Mouse (Mus musculus) cerebral cortex, adult 2 months (tissue): ENCODE results near the gene Chdh.

Experiments used
- WGBS: fragments of 180-500 bp; shearing (Covaris S2); methylation state at CpG from one replicate; pipeline ENCODE4 v1.1.7; 2018; 5-methylcytosine and 5-hydroxymethylcytosine counted together

Chdh gene

DNA sequence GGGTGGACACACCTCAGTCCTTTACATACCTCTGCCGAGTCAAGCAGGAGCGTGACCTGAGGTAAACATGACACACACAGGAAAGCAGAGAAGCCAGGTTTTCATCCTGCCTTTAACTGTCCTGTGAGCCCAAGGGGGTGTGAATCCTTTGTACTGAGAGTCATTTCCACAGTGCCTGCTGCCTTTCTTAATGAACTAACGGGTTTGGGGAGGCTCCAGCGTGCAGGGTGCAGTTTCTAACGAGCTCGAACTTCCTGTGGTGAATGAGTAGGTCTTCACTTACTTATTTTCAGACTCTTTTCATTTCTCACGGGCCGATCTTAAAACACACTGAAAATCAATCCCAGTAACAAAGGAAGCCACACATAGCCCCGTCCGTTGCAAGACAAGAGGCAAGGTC lies 5.7 kb downstream of the Chdh start:
- 79% methylated on average over 10 of the region's 10 CpGs for WGBS

DNA sequence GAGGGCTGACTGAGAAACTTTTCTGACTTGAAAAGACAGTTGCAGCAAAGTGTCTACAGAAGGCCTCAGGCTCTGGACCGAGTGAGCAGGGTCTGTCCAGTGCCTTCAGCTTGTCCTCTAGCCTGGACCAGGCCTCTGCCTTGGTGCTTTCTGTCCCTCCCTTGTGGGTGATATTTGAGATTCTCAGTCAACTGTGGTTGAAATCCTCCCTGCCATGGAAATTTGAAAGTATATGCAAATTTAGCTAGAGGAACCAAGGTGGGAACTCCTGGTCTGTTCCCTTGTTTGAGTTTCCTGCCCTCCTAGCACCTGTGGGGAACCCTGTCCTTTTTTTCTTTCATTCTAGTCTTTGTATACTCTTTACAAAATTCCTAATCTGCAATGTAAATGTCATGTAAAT lies 6.2 kb downstream of the Chdh start:
- 86% methylated on average over 1 of the region's 1 CpGs for WGBS

DNA sequence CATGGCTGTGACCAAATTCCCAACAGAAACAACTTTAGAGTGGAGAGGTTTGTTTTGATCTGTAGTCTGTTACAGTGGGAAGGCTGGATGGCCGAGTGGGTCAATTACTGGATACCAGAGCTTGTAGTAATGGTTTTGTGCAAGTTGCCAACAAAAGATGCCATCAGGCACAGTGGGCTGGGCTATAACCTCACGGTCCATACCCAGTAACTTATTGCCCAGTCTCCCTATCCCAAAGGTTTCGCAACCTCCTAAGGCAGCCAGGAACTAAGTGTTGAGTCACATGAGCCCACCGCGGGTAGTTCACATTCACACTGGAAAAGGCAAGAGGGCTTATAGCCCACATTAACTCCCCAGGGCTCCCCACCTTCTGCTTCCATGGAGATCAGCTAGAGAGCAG lies 7.8 kb downstream of the Chdh start:
- WGBS = 83% methylated on average over 5 of the region's 5 CpGs

DNA sequence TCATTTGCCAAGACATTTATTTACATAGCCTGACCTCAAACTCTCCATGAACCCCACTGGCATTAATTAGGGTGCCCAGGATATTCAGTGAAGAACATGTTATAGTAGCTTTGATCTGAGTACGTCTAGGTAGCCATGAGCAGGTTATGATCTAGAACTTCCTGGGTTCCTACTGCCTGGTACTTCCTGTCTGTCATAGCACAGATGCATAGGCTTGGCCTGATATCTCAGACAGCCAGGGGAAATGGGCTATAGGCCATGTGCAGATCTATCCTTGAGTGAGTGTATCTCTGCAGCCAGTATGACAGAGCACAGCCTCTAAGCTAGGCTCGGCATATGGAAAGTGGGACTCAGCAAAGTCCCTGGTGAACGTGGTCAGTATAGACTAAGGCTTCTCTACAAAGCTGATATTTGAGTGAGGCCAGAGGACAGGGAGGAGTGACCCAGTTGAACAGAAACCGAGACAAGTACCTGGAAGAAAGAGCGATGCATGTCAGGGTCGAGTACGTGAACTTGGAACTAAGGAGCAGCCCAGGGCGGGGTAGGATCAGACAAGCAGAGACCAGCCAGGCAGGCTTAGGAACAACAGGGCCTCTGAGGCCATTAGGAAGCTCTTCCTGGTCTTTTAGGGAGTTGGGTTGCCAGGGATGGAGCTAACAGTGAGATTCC lies 9.1 kb downstream of the Chdh start:
- WGBS = 97% methylated on average over 8 of the region's 8 CpGs

DNA sequence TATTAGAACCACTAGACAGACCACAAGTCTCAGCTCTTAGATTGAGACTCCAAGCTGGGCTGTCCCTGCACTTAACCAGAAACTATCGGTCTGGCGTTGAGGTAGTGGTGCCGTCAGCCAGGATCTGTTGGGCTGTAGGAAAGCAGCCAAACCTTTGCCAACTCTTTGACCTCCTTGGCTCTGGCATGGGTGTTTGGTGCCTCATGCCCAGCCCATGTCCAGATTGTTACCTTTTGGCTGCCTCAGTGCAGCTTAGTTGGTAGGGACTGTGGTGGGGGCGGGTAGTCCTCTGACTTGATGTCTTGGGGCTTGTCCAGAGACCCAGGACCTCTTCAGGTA lies 9.6 kb downstream of the Chdh start:
- WGBS = 79% methylated on average over 4 of the region's 4 CpGs

DNA sequence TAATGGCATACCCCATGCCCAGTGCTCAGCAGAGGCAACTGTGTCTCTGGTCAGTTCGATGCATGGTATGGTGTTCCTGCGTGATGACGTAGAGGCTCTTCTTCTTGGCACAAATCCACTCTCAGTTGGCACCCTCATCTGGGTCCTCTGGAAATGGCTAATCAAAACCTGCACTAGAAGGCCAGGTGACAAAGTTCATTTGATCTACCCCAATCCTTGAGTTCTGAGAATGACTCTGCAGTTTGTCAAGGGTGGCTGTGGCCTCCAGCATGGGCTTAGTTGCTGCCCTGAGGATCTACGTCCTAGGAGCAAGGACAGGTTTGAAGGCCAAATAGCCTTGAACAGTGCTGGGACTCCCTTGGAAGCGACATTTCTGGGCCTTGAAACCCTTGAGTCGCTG lies 10.0 kb downstream of the Chdh start:
- WGBS = 94% methylated on average over 6 of the region's 6 CpGs

DNA sequence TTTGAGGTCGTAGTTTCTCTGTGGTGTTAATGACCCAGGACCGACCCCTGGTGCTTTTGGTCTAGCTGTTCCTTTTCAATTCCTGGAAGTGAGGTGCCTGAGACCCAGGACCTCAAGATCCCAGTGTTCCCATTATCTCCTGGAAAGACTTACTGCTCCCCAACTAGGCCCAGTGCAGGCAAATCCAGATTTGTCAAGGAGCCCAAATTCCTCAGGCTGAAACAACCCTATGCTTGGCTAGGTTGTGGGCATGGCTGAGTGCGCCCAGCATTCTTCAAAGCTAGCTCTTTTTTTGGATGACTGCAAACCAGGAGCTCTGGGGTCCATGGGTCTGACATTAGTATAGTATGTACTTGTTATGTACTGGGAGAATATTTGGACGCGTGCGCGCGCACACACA lies 10.6 kb downstream of the Chdh start:
- 97% methylated on average over 8 of the region's 8 CpGs for WGBS

DNA sequence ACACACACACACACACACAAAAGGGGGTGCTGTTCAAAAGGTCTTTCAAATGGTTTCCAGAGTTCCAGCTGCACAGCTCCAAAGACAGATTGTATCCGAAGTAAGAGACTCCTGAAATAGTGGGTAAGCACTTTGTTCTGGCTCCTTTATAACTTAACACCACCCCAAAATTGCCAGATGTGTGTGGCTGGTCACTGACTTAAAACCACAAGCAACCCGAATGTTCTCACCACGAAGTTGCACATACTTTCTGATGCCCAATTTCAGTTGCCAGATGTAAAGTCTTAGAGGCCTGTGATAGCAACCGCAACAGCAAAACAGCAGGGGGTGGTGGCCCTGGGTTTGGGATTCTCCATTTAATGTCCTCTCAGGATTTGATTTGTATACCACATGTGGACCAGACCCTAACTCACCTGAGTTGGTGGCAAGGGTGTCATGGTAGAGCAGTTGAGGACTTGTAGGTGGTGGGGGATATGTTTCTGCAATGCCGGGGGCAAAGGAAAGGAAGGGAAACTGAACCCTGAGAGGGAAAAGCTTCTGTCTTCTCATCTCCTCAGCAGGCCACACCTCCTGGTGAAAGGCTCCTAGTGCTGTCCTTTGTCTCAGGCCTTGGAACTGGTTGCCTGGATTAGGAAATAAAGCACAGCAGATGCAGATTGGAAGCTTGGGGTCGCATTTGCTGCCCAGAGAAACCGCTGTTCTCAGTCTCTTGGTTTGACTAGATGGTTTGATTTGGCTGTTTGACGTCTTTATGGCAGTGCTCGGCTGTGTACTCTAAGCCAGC lies 11.2 kb downstream of the Chdh start:
- 79% methylated on average over 9 of the region's 9 CpGs for WGBS

DNA sequence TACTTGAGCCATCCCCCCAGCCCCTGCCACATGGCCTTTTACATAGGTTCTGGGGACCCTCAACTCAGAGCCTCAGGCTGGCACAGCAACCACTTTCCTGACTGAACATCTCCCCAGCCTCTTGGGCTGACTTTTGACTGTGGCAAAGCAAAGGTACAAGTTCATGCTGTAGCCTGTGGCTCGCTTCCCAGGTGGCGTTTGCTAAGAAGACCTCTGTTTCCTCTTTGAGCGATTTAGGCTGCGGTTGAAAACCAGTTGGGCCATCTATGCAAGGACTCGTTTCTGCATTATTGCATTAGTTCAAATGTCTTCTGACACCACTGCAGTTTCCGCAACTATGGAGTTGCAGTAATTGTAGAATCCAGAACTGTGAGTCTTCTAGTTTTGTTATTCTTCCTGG lies 13.6 kb downstream of the Chdh start:
- 92% methylated on average over 6 of the region's 6 CpGs for WGBS

DNA sequence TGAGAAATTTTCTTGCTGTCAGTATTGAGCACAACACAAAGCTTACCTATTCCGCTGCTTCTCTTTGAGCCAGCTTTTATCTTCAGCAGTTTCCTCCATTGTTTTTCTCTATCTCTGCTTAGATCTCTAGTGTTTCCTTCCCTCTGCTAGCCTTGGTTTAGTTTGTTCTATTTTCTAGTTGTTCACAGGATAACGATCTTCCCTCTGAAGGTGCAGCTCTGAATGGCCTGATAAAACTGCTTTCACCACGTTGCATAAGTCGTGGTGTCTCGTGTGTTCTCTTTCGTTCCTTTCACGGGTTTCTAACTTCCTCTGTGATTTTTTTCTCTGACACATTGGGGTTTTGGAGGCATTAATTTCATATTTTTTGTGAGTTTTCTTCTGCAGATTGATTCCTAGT lies 15.6 kb downstream of the Chdh start:
- WGBS = 34% methylated on average over 7 of the region's 7 CpGs

DNA sequence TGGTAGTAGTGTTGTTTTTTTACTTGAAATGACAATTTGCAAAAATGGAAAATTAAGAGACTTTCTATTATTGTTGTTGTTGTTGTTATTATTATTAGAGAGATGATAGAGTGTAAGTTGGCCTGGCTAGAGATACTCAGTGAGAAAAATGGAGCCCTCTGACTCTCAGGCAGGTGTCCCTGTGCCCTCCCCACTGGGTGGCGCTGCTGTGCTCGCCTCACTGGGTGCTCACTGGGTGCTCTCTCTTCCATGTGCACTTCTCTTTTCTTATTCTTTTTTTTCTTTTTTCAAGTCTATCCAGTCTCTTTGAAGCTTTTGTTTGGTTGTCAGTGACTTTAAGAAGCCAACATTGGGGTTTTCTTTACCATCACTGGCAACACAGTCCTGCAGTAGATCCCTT lies 18.6 kb downstream of the Chdh start:
- 35% methylated on average over 2 of the region's 2 CpGs for WGBS

DNA sequence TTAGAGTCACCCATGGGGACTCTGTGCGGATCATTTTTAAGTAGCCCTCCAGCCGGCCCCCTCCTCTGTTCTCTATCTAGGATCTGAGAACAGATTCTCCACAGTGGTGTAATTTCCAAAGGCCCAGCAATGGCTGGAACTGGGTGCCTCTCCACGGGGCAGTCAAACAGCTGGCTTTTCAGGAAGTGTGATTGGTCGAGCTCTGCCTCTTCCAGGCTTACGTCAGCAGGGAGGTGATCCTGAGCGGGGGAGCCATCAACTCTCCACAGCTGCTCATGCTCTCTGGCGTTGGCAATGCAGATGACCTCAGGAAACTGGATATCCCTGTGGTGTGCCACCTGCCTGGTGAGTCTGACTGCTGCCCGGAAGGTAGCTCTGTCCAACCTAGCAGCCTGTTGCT lies 24.6 kb downstream of the Chdh start:
- 67% methylated on average over 8 of the region's 8 CpGs for WGBS

DNA sequence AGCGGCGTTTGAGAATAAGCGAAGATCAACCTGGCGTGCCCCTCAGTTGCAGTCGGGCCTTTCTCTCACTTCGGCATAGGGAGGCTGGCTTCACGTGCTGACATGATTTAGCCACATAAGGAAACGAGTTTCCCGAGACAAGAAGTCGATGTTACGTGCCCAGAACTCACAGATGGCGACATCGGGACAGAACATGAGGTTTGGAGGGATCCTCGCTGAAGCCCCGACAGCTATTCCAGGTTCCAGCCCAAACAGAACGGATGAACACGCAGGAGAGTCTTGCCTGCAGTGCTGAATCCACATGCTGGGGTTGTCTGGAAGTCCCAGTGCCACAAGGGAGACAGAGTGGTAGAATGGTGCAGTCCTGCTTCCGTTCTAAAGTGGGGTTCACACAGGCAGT lies 29.6 kb downstream of the Chdh start:
- WGBS = 63% methylated on average over 18 of the region's 18 CpGs

DNA sequence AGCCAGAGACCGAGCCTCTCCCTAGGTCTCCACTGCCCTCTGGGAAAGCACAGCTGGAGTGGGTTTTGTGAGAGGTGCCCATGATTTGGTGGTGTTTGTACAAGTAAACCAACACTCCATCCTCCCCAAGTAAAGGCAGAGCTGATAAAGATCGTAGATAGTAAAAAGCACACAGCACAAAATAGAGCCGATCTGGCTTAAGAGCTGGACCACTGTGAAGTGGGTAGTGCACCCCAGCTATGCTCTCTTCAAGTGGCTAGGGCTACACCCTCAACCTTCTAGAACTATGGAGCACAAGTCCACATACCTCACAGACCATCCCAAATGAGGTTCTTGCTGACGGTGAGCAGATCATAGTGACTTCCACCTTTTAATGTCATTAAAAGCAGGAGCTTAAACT lies 30.6 kb downstream of the Chdh start:
- WGBS = 91% methylated on average over 4 of the region's 4 CpGs

DNA sequence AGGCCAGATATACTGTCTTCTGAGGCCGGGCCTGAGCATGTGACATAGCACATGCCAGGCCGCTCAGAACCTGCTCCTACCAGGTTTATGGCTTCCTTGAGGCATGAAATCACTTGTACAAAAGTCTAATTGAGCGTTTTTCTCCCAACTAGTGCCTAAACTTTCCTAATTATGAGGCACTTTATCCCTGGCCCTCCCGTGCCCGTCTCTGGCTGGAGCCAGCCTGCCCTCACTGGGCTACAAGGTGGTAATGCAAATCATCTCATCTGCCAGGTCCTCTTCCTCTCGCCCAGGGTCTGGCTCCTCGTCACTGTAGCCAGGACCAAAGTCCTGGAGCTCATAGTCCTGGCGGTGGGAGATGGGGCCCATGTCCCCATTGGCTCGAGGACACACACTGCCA lies 33.0 kb downstream of the Chdh start:
- 81% methylated on average over 9 of the region's 9 CpGs for WGBS

DNA sequence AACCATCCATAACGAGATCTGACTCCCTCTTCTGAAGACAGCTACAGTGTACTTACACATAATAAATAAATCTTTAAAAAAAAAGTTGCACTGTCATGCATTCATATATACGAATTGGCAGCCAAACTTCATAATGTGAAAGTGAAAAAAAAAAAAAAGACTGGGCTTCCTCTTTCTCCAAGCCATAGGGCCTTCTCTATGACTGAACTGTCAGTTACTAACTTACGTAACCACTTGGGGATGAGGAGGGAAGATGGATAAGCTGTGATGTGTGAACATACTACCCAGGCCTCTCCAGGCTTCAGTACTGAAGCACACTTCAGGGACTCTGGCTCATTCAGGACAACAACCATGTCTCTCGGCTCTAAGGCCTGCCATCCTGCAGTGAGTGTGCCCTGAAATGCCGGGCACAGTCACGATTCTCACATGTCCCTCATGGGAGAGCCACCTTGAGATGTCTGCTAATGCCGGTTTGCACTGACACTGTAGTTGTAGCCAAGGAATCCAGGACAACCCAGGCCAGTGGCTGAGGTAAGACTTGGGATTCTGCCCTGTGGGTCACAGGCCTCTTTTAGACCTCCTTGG lies 34.6 kb downstream of the Chdh start:
- 83% methylated on average over 7 of the region's 7 CpGs for WGBS

DNA sequence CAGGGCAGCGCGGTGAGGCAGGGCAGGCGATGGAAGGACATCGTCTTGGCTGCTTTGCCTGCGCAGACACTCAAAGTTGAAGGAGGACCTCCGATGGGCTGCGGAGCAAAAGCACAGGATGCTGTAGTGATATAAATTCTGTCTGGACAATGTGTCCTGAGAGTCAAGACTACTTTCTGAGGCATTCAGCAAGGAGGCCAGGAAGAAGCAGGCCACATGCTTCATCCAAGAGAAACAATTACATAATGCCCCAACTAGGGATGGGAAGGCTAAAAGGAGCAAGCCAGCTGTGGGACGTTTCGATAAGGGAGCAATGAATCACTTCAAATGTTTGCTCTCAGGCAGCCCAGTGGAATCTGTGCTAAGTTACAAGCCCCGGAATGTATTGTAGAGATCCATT lies 36.4 kb downstream of the Chdh start:
- 89% methylated on average over 10 of the region's 10 CpGs for WGBS

DNA sequence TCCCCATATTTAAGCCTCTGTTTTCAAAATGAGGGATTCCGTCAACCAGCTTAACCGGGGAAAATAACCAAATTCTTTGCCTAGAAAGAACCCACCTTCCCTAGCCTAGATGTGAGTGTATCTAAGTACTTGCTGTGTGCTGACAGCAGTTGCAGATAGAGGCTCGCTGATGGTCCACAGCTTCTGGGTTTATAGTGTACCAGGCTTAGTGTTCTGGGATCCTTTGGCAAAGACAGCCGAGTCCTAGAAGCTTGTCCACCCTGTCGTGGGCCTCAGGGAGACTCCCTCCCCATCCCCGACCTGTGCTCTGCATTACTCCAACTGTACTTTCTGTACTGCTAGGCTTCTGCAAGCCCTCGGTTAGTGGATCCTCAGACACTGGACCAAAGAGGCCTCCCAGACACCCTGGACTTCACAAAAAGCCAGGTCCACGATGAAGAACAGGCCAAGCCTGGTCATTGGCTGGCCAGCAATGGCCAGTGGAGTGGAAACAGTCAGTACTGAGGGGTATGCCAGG lies 36.9 kb downstream of the Chdh start:
- WGBS = 90% methylated on average over 8 of the region's 8 CpGs

DNA sequence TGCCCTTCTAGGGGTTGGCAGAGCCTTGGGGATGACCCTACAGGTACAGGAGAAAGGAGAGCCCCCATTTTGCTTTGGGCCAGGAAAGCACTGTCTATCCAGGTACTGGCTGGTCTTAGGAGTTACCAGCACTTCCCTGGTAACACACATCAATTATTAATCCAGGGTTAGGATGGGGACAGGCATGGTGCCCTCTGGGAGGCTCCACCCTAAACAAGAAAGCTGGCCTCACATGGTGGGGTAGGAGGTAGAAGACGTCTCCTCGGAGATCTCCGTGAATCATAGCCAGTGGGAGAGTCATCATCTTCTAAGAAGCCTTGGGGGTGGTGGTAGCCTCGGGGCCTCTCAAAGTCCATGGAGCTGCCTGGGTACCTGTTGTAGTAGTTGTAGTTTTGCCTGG lies 38.2 kb downstream of the Chdh start:
- WGBS = 64% methylated on average over 4 of the region's 4 CpGs

DNA sequence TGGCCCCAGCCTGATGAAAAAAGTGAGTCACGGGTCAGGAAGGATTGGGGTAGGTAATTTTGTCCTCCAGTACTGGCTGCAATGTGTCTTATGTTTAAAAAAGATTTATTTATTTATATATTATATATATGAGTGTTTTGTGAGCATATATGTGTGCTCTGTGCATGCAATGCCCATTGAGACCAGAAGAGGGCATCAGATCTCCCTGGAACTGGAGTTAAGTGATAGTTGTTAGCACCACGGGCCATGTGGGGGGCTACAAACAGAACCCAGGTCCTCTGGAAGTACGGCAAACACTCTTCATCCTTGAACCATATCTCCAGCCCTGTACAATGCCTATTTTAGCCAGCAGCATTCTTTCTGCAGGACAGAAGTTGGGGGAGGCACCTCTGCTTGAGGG lies 39.2 kb downstream of the Chdh start:
- WGBS = 94% methylated on average over 3 of the region's 3 CpGs

DNA sequence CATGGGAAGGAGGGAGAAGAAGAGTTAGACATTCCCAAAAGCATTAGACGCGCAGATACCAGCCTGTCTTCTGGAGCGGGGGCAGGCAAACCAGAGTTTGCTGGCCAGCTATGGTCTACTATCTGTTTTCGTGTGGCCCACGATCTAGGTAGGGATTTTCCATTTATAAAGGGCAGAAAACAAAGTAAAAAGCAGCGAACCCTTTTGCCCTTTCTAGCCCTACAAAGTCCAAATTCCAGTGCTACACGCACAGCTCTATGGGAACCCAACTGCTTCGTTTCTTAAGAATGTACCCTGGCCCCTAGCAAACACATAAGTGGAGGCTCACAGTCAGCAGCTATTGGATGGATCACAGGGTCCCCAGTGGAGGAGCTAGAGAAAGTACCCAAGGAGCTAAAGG lies 41.5 kb downstream of the Chdh start:
- WGBS = 94% methylated on average over 8 of the region's 8 CpGs

DNA sequence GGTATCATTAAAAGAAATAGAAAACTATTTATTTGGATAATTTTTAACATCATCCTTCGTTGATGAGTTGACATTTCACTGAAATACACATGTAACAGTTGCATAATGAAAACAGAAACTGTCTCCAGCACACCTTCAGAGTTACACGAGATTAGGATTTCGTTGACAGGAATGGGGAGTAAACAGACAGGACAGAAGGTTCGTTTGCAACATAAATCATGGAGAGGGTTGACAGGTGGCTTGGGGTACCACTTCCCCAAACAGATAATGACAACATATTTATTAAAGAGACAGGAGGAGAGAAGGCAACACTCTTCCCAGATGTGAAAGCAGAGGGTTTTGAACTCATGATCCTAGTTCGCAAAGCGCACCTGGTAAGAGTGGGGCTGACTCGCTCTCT lies 46.1 kb downstream of the Chdh start:
- 83% methylated on average over 7 of the region's 7 CpGs for WGBS
